Mouse (Mus musculus): ENCODE results near the gene Sertad2. TPM values are rescaled to one million over a fixed set of nuclear protein-coding genes. Genes with fewer than 3 reads are reported as not detected.

Sertad2 gene
- total RNA-seq (2021): 1 to 10 TPM; 8.4 to 9.2 TPM
- long read RNA-seq, experiment 1, partial matches to known transcripts: 0 of 89 reads
- long read RNA-seq, experiment 1, other reads (novel, unspliced or antisense): 89 of 89 reads
- long read RNA-seq, experiment 2, partial matches to known transcripts: 0 of 58 reads
- long read RNA-seq, experiment 2, other reads (novel, unspliced or antisense): 58 of 58 reads

- DNase-seq: peak; percentile 100
Observed at GRCm38 (mm10) chr11:20542739-20543452, at the start of gene Sertad2. Gene Sertad2, plus strand, starts transcription at chr11:20543253.

- no peak for DNase-seq
Observed at GRCm38 (mm10) chr11:20493922-20494626, 49.0 kb upstream of the Sertad2 start.

DNA sequence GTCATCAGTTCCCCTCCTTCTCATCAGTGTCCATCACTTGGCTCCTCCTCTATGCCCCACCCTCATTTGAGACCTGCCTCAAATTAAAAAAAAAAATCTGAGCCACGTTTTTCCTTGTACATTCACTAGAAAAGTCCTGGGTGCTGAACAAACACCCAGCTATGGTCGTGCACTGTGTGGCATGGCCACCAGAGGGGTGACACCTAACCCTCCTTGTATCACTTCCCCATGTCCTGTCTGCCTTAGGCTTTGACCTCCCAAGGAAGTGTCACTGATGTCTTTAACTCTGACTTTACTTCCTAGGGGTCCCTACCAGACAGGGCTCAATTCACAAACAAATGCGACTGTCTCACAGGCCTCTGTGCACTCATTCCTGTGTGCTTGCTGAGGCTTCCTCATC lies 42.5 kb upstream of the Sertad2 start:
- no peak for DNase-seq

DNA sequence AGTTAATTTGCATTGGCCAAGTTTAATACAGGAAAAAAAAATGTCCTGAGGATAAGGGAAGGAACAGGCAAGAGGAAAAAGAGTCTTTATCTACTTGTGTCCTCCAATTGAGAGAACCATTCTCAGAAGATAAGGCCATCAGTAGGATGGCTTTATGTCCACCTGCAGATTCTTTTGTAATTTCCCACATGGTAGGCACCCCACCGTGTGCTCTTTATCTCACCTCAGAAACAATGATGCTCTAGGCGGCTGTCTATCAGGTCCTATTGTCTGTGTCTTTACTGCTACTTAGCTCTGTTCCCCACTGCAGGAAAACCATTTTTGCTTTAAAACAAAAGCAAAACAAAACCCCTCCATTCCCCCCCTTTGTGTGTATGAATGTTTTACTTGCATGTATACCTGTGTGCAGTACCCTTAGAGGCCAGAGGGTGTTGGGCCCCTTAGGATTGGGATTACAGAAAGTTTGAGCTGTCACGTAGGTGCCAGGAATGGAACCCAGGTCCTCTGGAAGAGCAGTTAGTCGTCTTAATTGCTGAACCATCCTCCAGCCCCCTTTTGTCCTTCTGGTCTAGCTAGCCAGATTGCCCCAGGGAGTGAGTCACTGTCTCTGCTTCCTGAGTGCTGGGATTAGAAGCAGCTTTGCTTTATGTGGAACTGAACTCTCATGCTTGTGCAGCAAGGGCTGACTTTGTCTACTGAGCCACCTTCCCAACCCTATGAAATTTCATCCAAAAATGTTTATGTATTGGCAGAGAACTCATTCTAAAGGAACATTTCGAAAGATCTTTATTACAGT lies 41.7 kb upstream of the Sertad2 start:
- DNase-seq: no peak

DNA sequence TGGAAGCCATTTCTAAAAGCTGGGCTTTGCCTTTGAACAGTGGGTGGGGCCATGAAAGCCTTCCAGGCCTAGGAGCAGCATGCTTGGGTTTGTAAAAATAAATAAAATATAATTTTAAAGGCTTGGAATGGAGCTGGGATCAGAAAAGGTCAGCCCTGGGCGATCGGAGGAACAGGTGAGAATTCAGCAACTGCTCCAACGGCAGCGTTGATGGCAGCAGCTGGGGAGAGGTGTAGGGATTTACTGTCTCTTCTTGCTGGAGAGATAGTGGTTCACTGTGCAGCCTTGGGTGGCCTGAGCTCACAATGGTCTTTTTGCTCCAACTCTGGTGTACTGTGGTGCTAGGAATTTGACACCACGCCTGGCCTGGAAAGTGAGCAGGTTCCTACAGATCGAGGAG lies 29.5 kb upstream of the Sertad2 start:
- peak; percentile 6 for DNase-seq

- no peak for DNase-seq
Observed at GRCm38 (mm10) chr11:20514757-20515156, 28.3 kb upstream of the Sertad2 start.

DNA sequence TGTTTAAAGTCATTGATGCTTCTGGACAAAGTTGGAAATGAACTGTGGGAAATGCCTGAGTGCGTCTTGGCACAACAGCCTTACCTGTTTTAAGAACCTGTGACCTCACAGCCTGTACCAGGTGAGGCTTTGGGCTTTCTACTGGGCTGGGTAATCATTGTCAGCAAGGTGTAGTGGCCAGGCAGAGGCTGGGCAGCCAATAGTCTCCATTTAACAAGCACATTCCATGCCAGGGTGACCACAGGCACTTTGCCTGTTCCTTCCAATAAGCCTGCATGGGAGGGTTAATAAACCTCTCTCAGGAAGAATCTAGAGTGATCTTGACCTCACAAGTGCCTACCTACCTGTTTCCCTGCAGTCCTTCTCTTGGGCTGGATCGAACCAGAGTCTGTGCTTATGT lies 21.7 kb upstream of the Sertad2 start:
- DNase-seq: no peak

- no peak for DNase-seq
Observed at GRCm38 (mm10) chr11:20522750-20523149, 20.3 kb upstream of the Sertad2 start.

DNA sequence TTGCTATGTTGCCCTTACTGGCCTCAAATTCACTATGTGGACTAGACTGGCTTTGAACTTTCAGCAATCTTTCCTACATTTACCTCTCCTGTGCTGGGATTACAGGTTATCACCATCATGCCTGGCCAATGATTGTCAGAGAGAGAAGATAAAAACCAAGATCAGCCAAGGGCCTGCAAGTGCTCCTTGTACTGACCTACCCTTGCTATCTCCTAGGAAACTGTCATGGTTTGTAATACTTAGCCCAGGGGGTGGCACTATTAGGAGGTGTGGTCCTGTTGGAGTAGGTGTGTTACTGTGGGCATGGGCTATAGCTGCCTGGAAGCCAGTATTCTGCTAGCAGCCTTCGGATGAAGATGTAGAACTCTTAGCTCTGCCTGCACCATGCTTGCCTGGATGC lies 18.6 kb upstream of the Sertad2 start:
- no peak for DNase-seq

DNA sequence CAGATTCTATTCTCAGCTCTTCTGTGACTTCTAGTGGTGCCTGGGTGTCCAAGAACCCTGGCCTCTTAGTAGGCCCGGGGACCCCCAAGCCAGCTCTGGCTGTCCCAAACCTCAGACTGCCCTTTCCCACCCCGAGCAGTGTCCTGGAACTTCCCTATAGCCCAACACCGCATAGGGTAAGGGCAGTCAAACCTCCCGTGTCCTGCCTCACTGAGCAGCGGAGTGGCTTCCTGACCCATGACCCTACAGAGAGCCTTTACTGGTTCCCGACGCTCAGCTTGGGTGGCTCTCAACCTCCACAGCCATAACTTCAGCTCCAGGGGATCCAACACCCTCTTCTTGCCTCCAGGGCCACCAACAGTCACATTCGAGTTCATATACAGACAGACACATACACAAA lies 17.1 kb upstream of the Sertad2 start:
- no peak for DNase-seq

- DNase-seq: no peak
Observed at GRCm38 (mm10) chr11:20527901-20528300, 15.2 kb upstream of the Sertad2 start.

DNA sequence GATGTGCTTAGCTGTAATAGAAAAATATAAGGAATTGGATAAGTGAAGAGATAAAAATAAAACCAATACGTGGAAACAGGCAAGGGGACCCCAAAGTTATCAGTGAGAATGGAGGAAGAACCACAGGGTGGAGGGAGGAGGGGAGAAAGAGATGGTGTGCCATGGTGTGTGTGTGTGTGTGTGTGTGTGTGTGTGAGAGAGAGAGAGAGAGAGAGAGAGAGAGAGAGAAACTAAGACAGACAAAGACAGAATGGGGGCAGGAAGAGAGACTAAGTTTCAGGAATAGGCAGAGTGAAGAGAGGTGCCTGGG lies 11.4 kb upstream of the Sertad2 start:
- no peak for DNase-seq

- peak; percentile 50 for DNase-seq
Observed at GRCm38 (mm10) chr11:20531992-20532881, 10.8 kb upstream of the Sertad2 start.

- no peak for DNase-seq
Observed at GRCm38 (mm10) chr11:20533231-20533630, 9.8 kb upstream of the Sertad2 start.

DNA sequence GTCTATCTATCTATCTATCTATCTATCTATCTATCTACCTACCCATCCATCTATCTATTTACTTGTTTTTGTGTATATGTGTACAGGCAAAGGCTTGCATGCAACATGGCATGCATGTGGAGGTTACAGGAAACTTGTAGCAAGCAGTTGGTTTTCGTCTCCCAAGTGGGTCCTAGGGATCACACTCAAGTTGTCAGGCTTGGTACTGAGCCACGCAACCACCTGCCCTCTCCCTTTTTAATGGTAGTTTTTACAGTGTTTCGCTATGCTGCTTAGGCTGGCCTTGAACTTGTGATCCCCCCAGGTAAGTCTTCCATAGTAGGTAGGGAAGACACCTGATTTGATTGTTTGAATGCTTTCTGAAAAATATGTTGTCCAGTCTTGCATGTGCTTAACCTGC lies 5.8 kb upstream of the Sertad2 start:
- no peak for DNase-seq

DNA sequence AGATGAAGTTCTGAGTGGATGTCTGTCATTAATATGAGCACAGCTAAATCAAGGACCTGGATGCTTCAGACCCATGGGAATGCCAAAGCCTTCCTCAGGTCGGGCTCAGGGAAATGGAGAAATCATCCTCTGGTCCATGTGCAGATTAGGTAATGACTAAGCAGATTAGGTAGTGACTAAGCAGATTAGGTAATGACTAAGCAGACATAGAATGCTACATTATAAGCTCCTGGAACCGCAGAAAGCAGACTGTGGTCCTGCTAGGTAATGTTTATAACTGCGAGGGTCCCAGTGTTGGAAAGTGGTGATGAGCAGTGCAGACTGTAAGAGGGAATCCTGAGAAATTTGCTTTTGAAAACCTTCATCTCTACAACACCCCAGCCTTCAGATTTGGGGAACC lies 4.6 kb upstream of the Sertad2 start:
- DNase-seq: no peak

- DNase-seq: no peak
Observed at GRCm38 (mm10) chr11:20541280-20541679, 1.8 kb upstream of the Sertad2 start.

- no peak for DNase-seq
Observed at GRCm38 (mm10) chr11:20541995-20542637, 937 bp upstream of the Sertad2 start.

GRCm38 (mm10) chr11:20543453-20544120 lies 534 bp downstream of the Sertad2 start:
- DNase-seq: no peak

DNA sequence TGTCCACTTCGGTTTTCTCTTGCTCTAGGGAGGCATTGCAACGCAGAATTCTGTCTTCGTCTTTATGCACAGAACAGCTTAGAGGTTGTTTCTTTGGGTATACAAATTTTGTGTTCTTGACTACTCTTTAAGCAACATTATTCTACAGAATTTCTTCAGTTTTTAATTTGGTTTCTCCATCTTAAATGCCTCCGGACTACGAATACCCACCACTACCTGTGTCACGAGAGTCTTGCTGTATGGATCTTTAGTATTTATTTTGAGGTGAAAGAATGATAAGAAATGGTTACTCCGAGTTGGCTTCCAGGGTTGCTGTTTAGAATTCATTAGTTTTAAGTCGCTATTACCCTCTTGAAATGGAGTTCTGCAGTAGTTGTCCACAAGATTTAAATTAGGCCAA lies 1.3 kb downstream of the Sertad2 start:
- no peak for DNase-seq
